Mouse (Mus musculus): ENCODE results near the gene Slc43a1. TPM values are rescaled to one million over a fixed set of nuclear protein-coding genes. Genes with fewer than 3 reads are reported as not detected.

Gene Slc43a1
- total and polyA plus RNA-seq, 2 experiments from 2014 or later, result 2.8 to 3.9 TPM

DNA sequence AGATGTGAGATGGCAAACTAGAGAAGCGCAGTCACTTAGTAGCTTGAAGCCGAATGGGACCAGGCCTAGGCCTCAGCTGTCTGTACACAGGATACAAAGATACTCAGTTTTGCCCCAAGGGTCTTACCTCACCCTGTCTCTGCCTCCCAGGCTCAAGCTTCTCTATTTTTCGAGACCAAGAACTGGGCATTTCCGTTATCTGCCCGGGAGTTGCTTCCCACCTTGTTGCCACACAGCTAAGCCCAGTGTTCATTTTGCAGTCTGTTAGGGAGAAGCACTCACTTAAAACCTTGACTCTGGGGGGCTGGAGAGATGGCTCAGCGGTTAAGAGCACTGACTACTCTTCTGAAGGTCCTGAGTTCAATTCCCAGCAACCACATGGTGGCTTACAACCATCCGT, 34.7 kb upstream of the Slc43a1 start:
- 0 out of 2 replicates have a peak, but pooled peaks cover 16% of the 10 kb centered on the region for H3K36me3 ChIP-seq (replicated peaks; ENCODE audit: control insufficient read depth, insufficient read depth, low read length)
- DNase-seq (ENCODE audit: low spot score) (no peak), ATAC-seq (ENCODE audit: insufficient read depth, low read depth) (no peak)
- TF ChIP-seq CTCF (IDR thresholded peaks at IDR 0.05; ENCODE audit: low read depth), result no peak
- no peak for TF ChIP-seq EP300 (IDR thresholded peaks at IDR 0.05; ENCODE audit: low read depth)
- H3K4me1 ChIP-seq (ENCODE audit: control insufficient read depth, insufficient read depth), result no peaks in the 10 kb centered on the region
- H3K27ac ChIP-seq (ENCODE audit: low read depth), result no peak overlapping the region
- 90% methylated on average over 7 of the region's 7 CpGs for WGBS
- no peak overlapping the region for H3K9ac ChIP-seq (replicated peaks; ENCODE audit: low read depth, low read length)
- H3K4me3 ChIP-seq (ENCODE audit: low read depth, low read length), result no peak overlapping the region
- no peaks in the 10 kb centered on the region for H3K27me3 ChIP-seq (ENCODE audit: control insufficient read depth, insufficient read depth, low read length)
- H3K4me2 ChIP-seq (ENCODE audit: low read depth, low read length), result no peak overlapping the region
- no peaks in the 10 kb centered on the region for H3K9me3 ChIP-seq (replicated peaks; ENCODE audit: control insufficient read depth, low read length)

DNA sequence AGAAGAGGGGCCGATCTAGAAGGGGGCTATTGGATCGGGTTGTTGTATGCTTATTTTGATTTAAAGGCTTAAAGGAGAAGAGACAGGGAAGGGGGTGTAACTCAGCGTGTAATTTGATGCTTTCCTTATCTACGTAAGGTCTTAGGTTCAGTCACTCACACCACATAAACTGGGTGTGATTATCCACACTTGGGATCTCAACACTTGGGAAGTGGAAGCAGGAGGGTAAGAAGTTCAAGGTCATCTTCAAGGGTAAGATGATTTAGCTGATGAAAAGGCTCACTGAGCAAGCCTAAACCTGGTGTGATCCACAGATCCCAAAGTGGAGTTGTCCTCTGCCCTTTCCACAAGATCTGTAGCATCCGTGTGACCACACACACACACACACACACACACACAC, 32.1 kb upstream of the Slc43a1 start:
- whole genome bisulfite sequencing, result 50% methylated on average over 5 of the region's 5 CpGs
- no peak overlapping the region for H3K27ac ChIP-seq (ENCODE audit: low read depth)
- ATAC-seq (ENCODE audit: insufficient read depth, low read depth), result no peak
- no peaks in the 10 kb centered on the region for H3K27me3 ChIP-seq (ENCODE audit: control insufficient read depth, insufficient read depth, low read length)
- H3K36me3 ChIP-seq (replicated peaks; ENCODE audit: control insufficient read depth, insufficient read depth, low read length), result 0 out of 2 replicates have a peak, but pooled peaks cover 16% of the 10 kb centered on the region
- TF ChIP-seq EP300 (IDR thresholded peaks at IDR 0.05; ENCODE audit: low read depth) (no peak), CTCF (IDR thresholded peaks at IDR 0.05; ENCODE audit: low read depth) (no peak)
- peaks cover 5% of the 10 kb centered on the region; the same call in 1 of the 2 replicates for H3K4me1 ChIP-seq (ENCODE audit: control insufficient read depth, insufficient read depth)
- H3K4me3 ChIP-seq (ENCODE audit: low read depth, low read length), result no peak overlapping the region
- DNase-seq (ENCODE audit: low spot score), result no peak
- no peaks in the 10 kb centered on the region for H3K9me3 ChIP-seq (replicated peaks; ENCODE audit: control insufficient read depth, low read length)
- no peak overlapping the region for H3K9ac ChIP-seq (replicated peaks; ENCODE audit: low read depth, low read length)
- no peak overlapping the region for H3K4me2 ChIP-seq (ENCODE audit: low read depth, low read length)

DNA sequence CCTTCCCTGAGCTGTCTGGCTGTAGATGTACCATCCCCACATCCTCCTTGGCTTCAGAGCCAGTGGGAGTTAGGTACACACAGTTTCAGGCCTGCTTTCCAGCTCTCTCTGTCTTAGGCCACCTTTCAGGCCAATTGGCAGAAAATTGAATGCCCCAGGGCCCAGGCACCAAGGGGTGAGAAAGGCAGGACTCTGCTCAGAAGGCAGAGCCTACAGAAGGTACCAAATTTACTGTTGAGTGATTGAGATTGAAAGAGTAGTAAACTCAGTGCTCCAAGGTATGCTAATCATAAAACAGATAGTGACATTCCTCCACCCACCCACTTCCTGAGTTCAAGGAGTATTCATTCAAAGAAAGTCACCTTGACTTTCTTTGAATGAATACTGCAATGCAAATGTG, 29.3 kb upstream of the Slc43a1 start:
- H3K36me3 ChIP-seq (replicated peaks; ENCODE audit: control insufficient read depth, insufficient read depth, low read length), result 0 out of 2 replicates have a peak, but pooled peaks cover 10% of the 10 kb centered on the region
- no peak overlapping the region for H3K4me3 ChIP-seq (ENCODE audit: low read depth, low read length)
- H3K9me3 ChIP-seq (replicated peaks; ENCODE audit: control insufficient read depth, low read length), result no peaks in the 10 kb centered on the region
- H3K27ac ChIP-seq (ENCODE audit: low read depth), result no peak overlapping the region
- DNase-seq (ENCODE audit: low spot score) (no peak), ATAC-seq (ENCODE audit: insufficient read depth, low read depth) (no peak)
- no peak overlapping the region for H3K4me2 ChIP-seq (ENCODE audit: low read depth, low read length)
- H3K9ac ChIP-seq (replicated peaks; ENCODE audit: low read depth, low read length), result no peak overlapping the region
- TF ChIP-seq CTCF (IDR thresholded peaks at IDR 0.05; ENCODE audit: low read depth) (no peak), EP300 (IDR thresholded peaks at IDR 0.05; ENCODE audit: low read depth) (no peak)
- H3K27me3 ChIP-seq (ENCODE audit: control insufficient read depth, insufficient read depth, low read length), result no peaks in the 10 kb centered on the region
- H3K4me1 ChIP-seq (ENCODE audit: control insufficient read depth, insufficient read depth), result peaks cover 5% of the 10 kb centered on the region; the same call in 1 of the 2 replicates

DNA sequence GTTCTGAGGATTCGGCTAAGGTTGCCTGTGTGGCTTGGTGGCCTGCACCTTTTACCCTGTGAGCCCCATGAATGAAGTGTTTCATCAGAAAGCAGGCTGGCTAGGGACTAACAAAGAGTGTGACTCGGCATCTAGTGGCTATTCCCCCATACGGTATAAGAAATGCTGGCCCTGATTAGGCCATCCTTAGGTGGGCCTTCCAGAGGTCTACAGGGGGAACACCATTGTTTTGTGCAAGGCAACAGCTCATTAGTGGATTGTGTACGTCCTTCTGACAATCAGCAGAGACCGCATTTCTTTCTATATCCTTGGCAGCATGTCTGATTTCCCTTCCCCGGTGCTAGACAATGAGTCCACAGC, 28.1 kb upstream of the Slc43a1 start:
- Histone ChIP-seq H3K4me1 (ENCODE audit: control insufficient read depth, insufficient read depth) (peaks cover 5% of the 10 kb centered on the region; the same call in 1 of the 2 replicates), H3K9ac (replicated peaks; ENCODE audit: low read depth, low read length) (peak overlapping the region; percentile 16; the same call in 1 of the 2 replicates), H3K27me3 (ENCODE audit: control insufficient read depth, insufficient read depth, low read length) (no peaks in the 10 kb centered on the region), H3K36me3 (replicated peaks; ENCODE audit: control insufficient read depth, insufficient read depth, low read length) (0 out of 2 replicates have a peak, but pooled peaks cover 5% of the 10 kb centered on the region), H3K4me2 (ENCODE audit: low read depth, low read length) (peak overlapping the region; percentile 62), H3K9me3 (replicated peaks; ENCODE audit: control insufficient read depth, low read length) (no peaks in the 10 kb centered on the region), H3K4me3 (ENCODE audit: low read depth, low read length) (no peak overlapping the region; the same call in 1 of the 2 replicates), H3K27ac (ENCODE audit: low read depth) (peak overlapping the region; percentile 56)
- 59% methylated on average over 6 of the region's 6 CpGs for WGBS
- TF ChIP-seq CTCF (IDR thresholded peaks at IDR 0.05; ENCODE audit: low read depth), result no peak
- no peak for TF ChIP-seq EP300 (IDR thresholded peaks at IDR 0.05; ENCODE audit: low read depth)
- no peak for DNase-seq (ENCODE audit: low spot score)
- peak; percentile 18 for ATAC-seq (ENCODE audit: insufficient read depth, low read depth)

DNA sequence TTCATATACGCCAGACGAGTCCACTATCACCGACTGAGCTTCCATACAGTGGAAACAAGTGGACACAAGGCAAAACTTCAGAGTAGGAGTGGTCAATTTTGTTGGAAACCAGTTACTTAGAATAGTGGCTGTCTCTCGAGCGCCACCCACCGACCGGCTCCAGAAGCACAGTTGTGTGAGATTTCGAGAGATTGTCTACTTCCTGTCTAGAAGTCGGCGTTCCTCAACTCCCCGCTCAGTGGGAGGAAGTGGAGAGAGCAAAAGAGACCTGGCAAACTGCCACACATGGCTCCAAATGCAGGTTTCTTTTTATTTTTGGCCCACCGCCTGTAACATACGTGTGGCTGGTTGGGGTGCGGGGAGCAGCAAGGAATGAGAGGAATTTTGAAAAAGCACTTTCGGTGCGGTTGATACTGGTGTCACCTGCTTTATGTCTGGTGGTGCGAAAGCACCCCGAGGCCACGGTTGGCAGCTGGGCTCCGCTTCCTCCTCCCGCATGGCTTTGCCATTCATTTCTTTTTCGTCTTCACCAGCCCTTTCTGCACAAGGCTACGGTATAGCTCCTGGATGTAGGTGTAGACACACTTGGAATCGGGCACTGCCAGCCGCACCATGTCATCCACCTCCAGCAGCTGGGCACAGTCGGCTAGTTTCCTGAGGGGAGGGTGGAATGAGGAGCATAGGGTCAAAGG, 27.6 kb upstream of the Slc43a1 start:
- Histone ChIP-seq H3K36me3 (replicated peaks; ENCODE audit: control insufficient read depth, insufficient read depth, low read length) (0 out of 2 replicates have a peak, but pooled peaks cover 5% of the 10 kb centered on the region), H3K9me3 (replicated peaks; ENCODE audit: control insufficient read depth, low read length) (no peaks in the 10 kb centered on the region), H3K4me1 (ENCODE audit: control insufficient read depth, insufficient read depth) (peaks cover 5% of the 10 kb centered on the region; the same call in 1 of the 2 replicates), H3K27me3 (ENCODE audit: control insufficient read depth, insufficient read depth, low read length) (no peaks in the 10 kb centered on the region), H3K27ac (ENCODE audit: low read depth) (peak overlapping the region; percentile 56), H3K4me2 (ENCODE audit: low read depth, low read length) (peak overlapping the region; percentile 62), H3K4me3 (ENCODE audit: low read depth, low read length) (peak overlapping the region; percentile 41), H3K9ac (replicated peaks; ENCODE audit: low read depth, low read length) (peak overlapping the region; percentile 16; the same call in 1 of the 2 replicates)
- TF ChIP-seq CTCF (IDR thresholded peaks at IDR 0.05; ENCODE audit: low read depth) (peak; percentile 81), EP300 (IDR thresholded peaks at IDR 0.05; ENCODE audit: low read depth) (no peak)
- ATAC-seq (ENCODE audit: insufficient read depth, low read depth), result peak; percentile 80
- DNase-seq (ENCODE audit: low spot score), result peak; percentile 91
- WGBS, result 14% methylated on average over 26 of the region's 26 CpGs

Data from heart, postnatal 0 days (tissue).